Mouse (Mus musculus) lung, embryonic 14.5 days (tissue): ENCODE results near the gene Apoa2. TPM values are rescaled to one million over a fixed set of nuclear protein-coding genes. Genes with fewer than 3 reads are reported as not detected.

Experiments
- ATAC-seq: fragments of 200-750 bp; cut with Nextera tagmentation; 2 replicates; pipeline ENCODE4 v1.8.0; 2017; ENCODE audit warnings: mild to moderate bottlenecking, moderate TSS enrichment, moderate library complexity; ENCODE audit not compliant: insufficient read depth
- DNase-seq: peaks from one replicate; pipeline ENCODE4 v3.0.0-alpha.2; 2015
- H3K27ac ChIP-seq: fragments of 300-500 bp; sonication (generic); 2 replicates; pipeline ENCODE4 v1.5.1; 2014; ENCODE audit warnings: low read depth, mild to moderate bottlenecking, moderate library complexity
- H3K27me3 ChIP-seq: fragments of 300-500 bp; sonication (generic); 2 replicates; pipeline ENCODE4 v1.6.1; 2014; ENCODE audit warnings: low read length, control low read depth; ENCODE audit not compliant: insufficient read depth
- H3K36me3 ChIP-seq: fragments of 300-500 bp; sonication (generic); 2 replicates; pipeline ENCODE4 v1.6.1; 2014; ENCODE audit warnings: control low read depth; ENCODE audit not compliant: insufficient read depth
- H3K4me1 ChIP-seq: fragments of 300-500 bp; sonication (generic); 2 replicates; pipeline ENCODE4 v1.6.1; 2014; ENCODE audit warnings: antibody characterized with exemption, control low read depth; ENCODE audit not compliant: insufficient read depth
- H3K4me2 ChIP-seq: fragments of 300-500 bp; sonication (generic); 2 replicates; pipeline ENCODE4 v1.6.1; 2014; ENCODE audit warnings: mild to moderate bottlenecking
- H3K4me3 ChIP-seq: fragments of 300-500 bp; sonication (generic); 2 replicates; pipeline ENCODE4 v1.5.1; 2014; ENCODE audit warnings: low read depth, low read length
- H3K9ac ChIP-seq: fragments of 300-500 bp; sonication (generic); 2 replicates; pipeline ENCODE4 v1.6.1; 2014
- H3K9me3 ChIP-seq: fragments of 300-500 bp; sonication (generic); 2 replicates; pipeline ENCODE4 v1.6.1; 2016; ENCODE audit warnings: low read depth, low read length, control low read depth
- CTCF ChIP-seq: IDR thresholded peaks from 2 replicates; pipeline ENCODE4 v1.5.1; 2016; ENCODE audit warnings: antibody characterized with exemption, low read depth
- WGBS: fragments of 180-500 bp; shearing (Covaris S2); extraction: QIAGEN DNeasy Blood & Tissue Kit; methylation state at CpG from one replicate; pipeline ENCODE4 v1.1.7; 2014; 5-methylcytosine and 5-hydroxymethylcytosine counted together
- polyA plus RNA-seq: library from polyadenylated mRNA; unstranded; fragments of >200 nt; fragmentation: Nextera tagmentation; extraction: Ambion mirVana; gene quantifications from 2 replicates; pipeline ENCODE4 v1.2.1, GENCODE M21; 2014

The Apoa2 gene
- polyA plus RNA-seq, 1 experiment from 2014 or later = 3.7 TPM

- ATAC-seq (no peak), DNase-seq (no peak)
- no peak overlapping the region for H3K27ac ChIP-seq
- H3K9me3 ChIP-seq = no peaks in the 10 kb centered on the region
- no peaks in the 10 kb centered on the region for H3K4me1 ChIP-seq
- no peak overlapping the region for H3K9ac ChIP-seq
- no peak for TF ChIP-seq CTCF
- no peaks in the 10 kb centered on the region for H3K27me3 ChIP-seq
- no peaks in the 10 kb centered on the region for H3K36me3 ChIP-seq
- no peak overlapping the region for H3K4me3 ChIP-seq
- H3K4me2 ChIP-seq = no peak overlapping the region
- WGBS = 66% methylated on average over 6 of the region's 6 CpGs
These were observed 19.0 kb upstream of the Apoa2 start for GRCm38 (mm10) chr1:171205704-171206493.

GRCm38 (mm10) chr1:171209409-171209808 lies 15.4 kb upstream of the Apoa2 start:
- no peaks in the 10 kb centered on the region for H3K27me3 ChIP-seq
- DNase-seq = no peak
- 8% methylated on average over 4 of the region's 4 CpGs for WGBS
- H3K9ac ChIP-seq = no peak overlapping the region
- H3K36me3 ChIP-seq = no peaks in the 10 kb centered on the region
- TF ChIP-seq CTCF = no peak
- no peaks in the 10 kb centered on the region for H3K4me1 ChIP-seq
- no peak overlapping the region for H3K4me2 ChIP-seq
- no peaks in the 10 kb centered on the region for H3K9me3 ChIP-seq
- H3K4me3 ChIP-seq = no peak overlapping the region
- H3K27ac ChIP-seq = no peak overlapping the region
- ATAC-seq = no peak

- Histone ChIP-seq H3K27me3 (no peaks in the 10 kb centered on the region), H3K9me3 (no peaks in the 10 kb centered on the region), H3K4me3 (no peak overlapping the region), H3K27ac (no peak overlapping the region), H3K4me1 (no peaks in the 10 kb centered on the region), H3K4me2 (no peak overlapping the region), H3K9ac (no peak overlapping the region), H3K36me3 (no peaks in the 10 kb centered on the region)
- ATAC-seq (no peak), DNase-seq (no peak)
- 33% methylated on average over 3 of the region's 3 CpGs for WGBS
- no peak for TF ChIP-seq CTCF
These were observed 12.0 kb upstream of the Apoa2 start for GRCm38 (mm10) chr1:171212854-171213253.

GRCm38 (mm10) chr1:171213801-171214496 lies 10.9 kb upstream of the Apoa2 start, which contains the start of gene Nr1i3:
Gene Nr1i3 (plus strand): TSS chr1:171213970.
- no peak for DNase-seq
- Histone ChIP-seq H3K9me3 (no peaks in the 10 kb centered on the region), H3K27me3 (no peaks in the 10 kb centered on the region), H3K9ac (no peak within 1 kb of the TSS), H3K4me1 (no peaks in the 10 kb centered on the region), H3K4me2 (no peak within 1 kb of the TSS), H3K36me3 (peaks cover 7% of the 10 kb centered on the region; the same call in 1 of the 2 replicates), H3K4me3 (no peak within 1 kb of the TSS), H3K27ac (no peak within 1 kb of the TSS)
- ATAC-seq = no peak
- WGBS = 67% methylated on average over 10 of the region's 10 CpGs
- TF ChIP-seq CTCF = no peak

GRCm38 (mm10) chr1:171216241-171216955 lies 8.5 kb upstream of the Apoa2 start:
- no peak for TF ChIP-seq CTCF
- WGBS = 87% methylated on average over 18 of the region's 18 CpGs
- Histone ChIP-seq H3K4me3 (no peak overlapping the region), H3K27me3 (no peaks in the 10 kb centered on the region), H3K27ac (no peak overlapping the region), H3K4me1 (peaks cover 5% of the 10 kb centered on the region; the same call in 1 of the 2 replicates), H3K9ac (no peak overlapping the region), H3K9me3 (no peaks in the 10 kb centered on the region), H3K36me3 (peaks cover 24% of the 10 kb centered on the region), H3K4me2 (no peak overlapping the region)
- no peak for DNase-seq
- ATAC-seq = no peak

GRCm38 (mm10) chr1:171220871-171221270 lies 4.0 kb upstream of the Apoa2 start:
- peak; percentile 94 for TF ChIP-seq CTCF
- Histone ChIP-seq H3K4me3 (peak overlapping the region; percentile 61), H3K27ac (0 out of 2 replicates have a peak overlapping the region, but pooled peaks have one; percentile 12), H3K36me3 (peaks cover 24% of the 10 kb centered on the region), H3K4me1 (peaks cover 6% of the 10 kb centered on the region; the same call in 1 of the 2 replicates), H3K4me2 (peak overlapping the region; percentile 91), H3K9ac (no peak overlapping the region), H3K27me3 (no peaks in the 10 kb centered on the region), H3K9me3 (no peaks in the 10 kb centered on the region)
- peak; percentile 93 for DNase-seq
- peak; percentile 6; the same call in 1 of the 2 replicates for ATAC-seq
- 8% methylated on average over 10 of the region's 10 CpGs for WGBS
